ENCODE assay signal across 10 mouse cellular contexts in genomic region chr1:167896234-167896633, GRCm38 (mm10).
DNase-seq lines count a peak whose midpoint lies in the region; ATAC-seq lines count a peak whose summit lies in the region.
"Had no signal": no experiment of that assay in that cellular context is flagged by ENCODE, and none has a peak within 500 bp of the region (broad histone marks: within the 10 kb centered on the region; RNA-seq: fewer than 3 reads in every experiment).

No protein-coding gene starts in this region.

- intact Hi-C loops in gastrocnemius, postnatal 14 days (cut with DNase I; ENCODE audit: low total_unique reads), result no loop called here

- no peak overlapping the region for H3K27ac ChIP-seq in forebrain, embryonic 16.5 days (ENCODE audit: low read length)
- H3K27ac ChIP-seq: heart, embryonic 15.5 days had no signal

- no peaks in the 10 kb centered on the region for H3K9me3 ChIP-seq in forebrain, embryonic 16.5 days (ENCODE audit: control insufficient read depth, low read length)
- H3K9me3 ChIP-seq: heart, embryonic 15.5 days had no signal

- H3K36me3 ChIP-seq in forebrain, embryonic 16.5 days (ENCODE audit: control insufficient read depth, insufficient read depth), result no peaks in the 10 kb centered on the region
- H3K36me3 ChIP-seq: G1E; heart, embryonic 15.5 days had no signal

- peak; percentile 55 for ATAC-seq in forebrain, embryonic 16.5 days
- no peak for ATAC-seq in erythroblast, adult 5-6 weeks (replicated peaks; ENCODE audit: low FRiP score, poor library complexity, severe bottlenecking)

- no peak overlapping the region for H3K4me3 ChIP-seq in forebrain, embryonic 16.5 days (replicated peaks; ENCODE audit: low read length)
- H3K4me3 ChIP-seq: heart, embryonic 15.5 days had no signal

- WGBS in forebrain, embryonic 16.5 days, result 29% methylated on average over 7 of the region's 7 CpGs

- H3K9ac ChIP-seq in forebrain, embryonic 16.5 days (replicated peaks; ENCODE audit: low read depth, low read length), result no peak overlapping the region
- H3K9ac ChIP-seq: heart, embryonic 15.5 days had no signal

- peak; percentile 18 for DNase-seq in gastrocnemius, postnatal 14 days
- DNase-seq in gastrocnemius, adult 8-10 months (ENCODE audit: low spot score in 2 of 2), result no peak
- DNase-seq in brain, embryonic 18.5 days (ENCODE audit: low read depth, low spot score), result peak; percentile 24
- peak; percentile 14 to 27 for DNase-seq in kidney, postnatal 36 days
- peak; percentile 50 for DNase-seq in lung, postnatal 10 days
- peak; percentile 18 for DNase-seq in right cerebral cortex, postnatal 14 days

- no peaks in the 10 kb centered on the region for H3K4me1 ChIP-seq in forebrain, embryonic 16.5 days (replicated peaks; ENCODE audit: control insufficient read depth, insufficient read depth, low read length)
- H3K4me1 ChIP-seq: heart, embryonic 15.5 days had no signal

- H3K27me3 ChIP-seq in forebrain, embryonic 16.5 days (replicated peaks; ENCODE audit: control insufficient read depth, insufficient read depth, low read length), result no peaks in the 10 kb centered on the region

- no peak overlapping the region for H3K4me2 ChIP-seq in forebrain, embryonic 16.5 days (ENCODE audit: low read length)
- H3K4me2 ChIP-seq: heart, embryonic 15.5 days had no signal

Comparison
In these comparisons a context has a peak if more than half of its experiments do, and no peak if none do; other contexts are left out.
1. DNase-seq: peak in gastrocnemius, postnatal 14 days (single experiment), brain, embryonic 18.5 days (single experiment), kidney, postnatal 36 days (2 of 2), lung, postnatal 10 days (single experiment) and right cerebral cortex, postnatal 14 days (single experiment); none in gastrocnemius, adult 8-10 months (0 of 2).